Mouse (Mus musculus) layer of hippocampus, postnatal 25 days (tissue): Measurements from ENCODE around the gene Ppp1r14a. TPM values are rescaled to one million over a fixed set of nuclear protein-coding genes. Genes with fewer than 3 reads are reported as not detected.

ENCODE experiments used
- DNase-seq, 2 experiments: peaks; one replicate each; pipeline ENCODE4 v3.0.0; 2022; ENCODE audit warnings: mixed read lengths in 2 of 2, low spot score in 1 of 2; ENCODE audit errors: extremely low spot score in 1 of 2
- total RNA-seq, 2 experiments: library from RNA; stranded (reverse); gene quantifications; 2 replicates each; pipeline ENCODE4 v1.2.3; 2021

The Ppp1r14a gene
- 10 to 100 TPM; 28.5 to 30.7 TPM for total RNA-seq

GRCm38 (mm10) chr7:29288942-29289638 lies at the start of gene Ppp1r14a:
Ppp1r14a (plus strand) TSS chr7:29289308.
- DNase-seq, result peak in 1 of 2 experiments; percentile 75

GRCm38 (mm10) chr7:29244732-29245416 lies 44.2 kb upstream of the Ppp1r14a start:
- no peak for DNase-seq

- DNase-seq, result no peak
Observed at GRCm38 (mm10) chr7:29246015-29246414, 43.1 kb upstream of the Ppp1r14a start.

DNA sequence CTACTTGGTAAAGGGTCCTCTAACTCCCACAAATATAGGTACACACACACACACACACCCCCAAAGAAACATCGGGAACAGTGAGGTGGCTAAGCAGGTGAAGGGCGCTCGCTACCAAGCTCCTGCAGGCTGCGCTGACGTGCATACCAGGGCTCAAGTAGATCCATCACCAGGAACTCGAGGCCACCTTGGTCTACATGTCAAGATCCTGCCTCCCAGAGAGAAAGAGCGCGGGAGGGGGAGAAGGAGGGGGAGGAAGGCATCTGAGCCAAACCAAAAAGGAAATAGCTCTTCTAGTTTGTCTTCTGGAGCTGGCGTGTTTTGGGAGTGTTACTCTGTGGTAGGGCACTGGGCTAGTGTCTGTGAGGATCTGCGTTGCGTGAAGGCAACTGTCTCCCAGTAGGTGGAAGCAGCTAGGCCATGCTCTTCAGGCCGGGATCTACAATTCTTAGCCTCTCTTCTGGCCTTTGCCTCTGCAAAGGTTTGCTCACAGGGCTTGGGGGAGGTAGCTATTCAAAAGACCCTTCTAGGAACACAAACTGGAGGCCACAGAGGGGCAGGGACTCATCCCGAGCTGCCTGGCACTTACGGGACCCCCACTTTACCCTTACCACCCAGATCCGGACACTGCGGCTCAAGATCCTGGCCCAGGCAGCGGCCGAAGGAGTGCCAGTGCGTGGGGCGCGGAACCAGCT lies 42.3 kb upstream of the Ppp1r14a start:
- no peak for DNase-seq

- DNase-seq, result peak; percentile 76 to 92
Observed at GRCm38 (mm10) chr7:29247314-29247700, 41.8 kb upstream of the Ppp1r14a start.

- DNase-seq, result no peak
Observed at GRCm38 (mm10) chr7:29247706-29248105, 41.4 kb upstream of the Ppp1r14a start.

GRCm38 (mm10) chr7:29248261-29248841 lies 40.8 kb upstream of the Ppp1r14a start, which contains the start of gene 2200002D01Rik:
2200002D01Rik (minus strand) TSS chr7:29248466.
- DNase-seq, result no peak

DNA sequence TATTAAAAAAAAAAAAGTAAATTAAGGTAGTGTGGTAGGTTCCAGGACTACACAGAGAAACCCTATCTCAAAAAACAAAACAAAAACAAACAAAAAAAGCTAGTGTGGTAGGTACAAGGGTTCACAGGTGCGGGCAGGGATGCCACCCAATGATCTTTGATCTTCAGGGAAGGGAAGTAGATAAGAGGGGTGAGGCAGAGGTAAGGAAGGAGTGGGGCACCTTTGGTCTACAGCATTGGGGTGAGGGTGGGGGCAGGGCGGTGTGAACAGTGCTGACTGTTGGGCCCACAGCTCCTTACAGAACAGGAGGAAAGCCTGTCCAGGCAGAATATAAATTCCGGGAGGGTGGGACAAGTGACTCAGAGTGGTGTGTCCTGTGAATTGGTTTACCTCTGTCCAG lies 37.9 kb upstream of the Ppp1r14a start:
- DNase-seq, result no peak

- no peak for DNase-seq
Observed at GRCm38 (mm10) chr7:29253842-29254241, 35.3 kb upstream of the Ppp1r14a start.

GRCm38 (mm10) chr7:29255875-29256274 lies 33.2 kb upstream of the Ppp1r14a start:
- no peak for DNase-seq

DNA sequence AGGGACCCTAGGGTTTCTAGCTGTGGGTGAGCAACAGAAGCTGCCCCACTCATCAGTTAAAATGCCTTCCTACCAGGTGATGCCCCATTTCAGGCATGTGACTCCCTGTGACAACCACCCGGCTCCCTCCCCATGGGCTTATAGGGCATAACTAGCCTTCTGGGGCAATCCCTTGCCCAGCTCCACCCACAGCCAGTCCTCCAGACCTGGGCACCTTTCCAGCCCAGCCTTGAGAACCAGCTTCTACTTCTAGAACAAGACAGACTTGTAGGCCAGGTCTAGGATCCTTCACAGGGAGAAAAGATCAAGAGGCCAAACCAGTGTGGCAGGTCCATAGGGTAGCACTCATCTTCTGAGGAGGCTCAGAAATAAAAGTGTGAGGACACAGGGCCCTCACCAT lies 31.7 kb upstream of the Ppp1r14a start:
- DNase-seq, result no peak

- no peak for DNase-seq
Observed at GRCm38 (mm10) chr7:29259781-29260730, 29.1 kb upstream of the Ppp1r14a start.

- DNase-seq, result no peak
Observed at GRCm38 (mm10) chr7:29262151-29262550, 27.0 kb upstream of the Ppp1r14a start.

DNA sequence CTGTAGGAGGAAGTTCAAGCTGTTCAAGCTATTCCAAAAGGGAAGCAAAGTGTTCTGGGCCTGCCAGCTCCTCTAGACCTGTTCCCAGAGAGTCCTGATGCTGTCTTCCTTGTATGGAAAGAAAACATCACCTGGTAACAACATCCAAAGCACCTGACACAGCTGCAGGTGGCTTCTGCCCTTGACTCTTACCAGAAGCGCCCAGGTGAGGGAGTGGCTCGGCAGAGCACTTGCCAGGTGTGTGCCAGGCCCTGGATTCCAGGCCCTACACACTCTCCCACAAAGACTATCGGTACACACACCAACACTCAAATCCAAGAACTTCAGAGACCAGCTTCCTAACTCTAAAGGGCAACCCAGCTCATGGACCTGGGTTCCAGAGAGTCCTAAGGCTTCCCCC lies 25.3 kb upstream of the Ppp1r14a start:
- DNase-seq, result no peak

GRCm38 (mm10) chr7:29265636-29266035 lies 23.5 kb upstream of the Ppp1r14a start:
- DNase-seq, result no peak

DNA sequence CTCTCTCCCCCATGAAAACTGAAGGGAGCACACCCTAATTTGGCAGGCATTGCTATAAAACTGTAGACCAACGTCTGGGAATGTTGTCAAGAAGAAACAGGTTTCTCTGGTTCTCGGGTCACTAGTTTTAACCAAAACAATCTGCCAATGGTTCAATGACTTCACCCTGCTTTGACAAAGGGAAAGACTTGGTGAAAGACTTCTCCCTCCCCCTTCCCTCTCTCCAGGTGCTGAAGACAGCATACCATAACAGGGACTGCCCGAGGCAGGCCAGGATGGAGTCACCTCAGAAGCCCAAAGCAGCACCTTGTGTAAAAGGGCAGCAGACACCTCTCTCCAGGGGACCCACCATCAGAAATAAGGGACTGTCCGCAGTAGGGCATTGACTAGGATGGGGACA lies 22.2 kb upstream of the Ppp1r14a start:
- no peak for DNase-seq

DNA sequence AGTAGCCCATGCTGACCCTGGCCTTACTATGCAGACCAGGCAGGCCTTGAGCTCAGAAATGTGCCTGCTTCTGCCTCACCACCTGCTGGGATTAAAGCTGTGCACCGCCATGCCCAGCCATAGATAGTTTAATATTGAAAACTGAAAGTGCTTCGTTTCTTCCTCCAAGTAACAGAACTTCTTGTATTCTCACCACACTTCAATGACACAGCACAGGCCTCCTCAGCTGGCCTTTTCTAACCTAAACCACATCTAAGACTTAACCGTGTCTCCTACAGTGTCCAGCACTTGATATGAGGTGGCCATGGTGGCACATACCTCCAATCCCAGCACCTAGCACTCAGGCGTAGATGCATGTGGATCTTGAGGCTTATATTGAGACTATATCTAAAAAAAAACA lies 18.7 kb upstream of the Ppp1r14a start:
- no peak for DNase-seq

DNA sequence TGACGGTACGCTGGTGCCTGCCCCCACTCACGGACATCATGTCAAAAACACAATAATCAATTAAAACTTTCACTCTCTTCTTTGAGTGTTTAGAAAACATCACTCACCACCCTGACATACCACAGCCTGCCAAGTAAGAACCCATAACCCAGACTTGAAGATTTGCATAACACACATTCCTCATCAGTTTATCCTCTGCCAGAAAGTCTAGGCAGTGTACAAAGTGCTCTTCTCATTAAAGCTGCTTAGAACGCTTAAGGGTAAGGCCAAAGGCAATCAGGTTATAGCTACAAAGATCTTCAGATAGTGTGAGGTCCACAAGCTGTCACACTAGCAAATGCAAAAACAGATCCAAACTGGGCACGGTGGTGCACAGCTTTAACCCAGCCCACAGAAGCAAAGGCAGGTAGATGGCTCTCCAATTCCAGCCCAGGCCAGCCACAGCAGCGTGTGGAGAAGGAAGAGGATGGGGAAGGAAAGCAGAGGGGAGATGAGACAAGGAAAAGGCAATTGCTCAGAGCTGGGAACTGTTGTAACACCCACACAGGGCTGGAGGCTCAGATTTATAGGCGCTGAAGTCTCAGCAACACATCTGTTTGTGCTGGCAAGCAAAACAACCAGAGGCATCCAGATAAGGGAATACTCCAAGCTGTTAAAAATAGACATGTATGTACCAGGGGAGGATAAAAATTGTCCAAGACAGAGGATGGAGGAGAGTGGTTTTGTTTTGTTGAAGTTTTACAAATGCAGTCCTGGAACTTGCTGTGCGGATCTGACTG lies 17.2 kb upstream of the Ppp1r14a start:
- DNase-seq, result no peak

- no peak for DNase-seq
Observed at GRCm38 (mm10) chr7:29276715-29277114, 12.4 kb upstream of the Ppp1r14a start.
